Mouse (Mus musculus): ENCODE data around the gene Flii.

DNA sequence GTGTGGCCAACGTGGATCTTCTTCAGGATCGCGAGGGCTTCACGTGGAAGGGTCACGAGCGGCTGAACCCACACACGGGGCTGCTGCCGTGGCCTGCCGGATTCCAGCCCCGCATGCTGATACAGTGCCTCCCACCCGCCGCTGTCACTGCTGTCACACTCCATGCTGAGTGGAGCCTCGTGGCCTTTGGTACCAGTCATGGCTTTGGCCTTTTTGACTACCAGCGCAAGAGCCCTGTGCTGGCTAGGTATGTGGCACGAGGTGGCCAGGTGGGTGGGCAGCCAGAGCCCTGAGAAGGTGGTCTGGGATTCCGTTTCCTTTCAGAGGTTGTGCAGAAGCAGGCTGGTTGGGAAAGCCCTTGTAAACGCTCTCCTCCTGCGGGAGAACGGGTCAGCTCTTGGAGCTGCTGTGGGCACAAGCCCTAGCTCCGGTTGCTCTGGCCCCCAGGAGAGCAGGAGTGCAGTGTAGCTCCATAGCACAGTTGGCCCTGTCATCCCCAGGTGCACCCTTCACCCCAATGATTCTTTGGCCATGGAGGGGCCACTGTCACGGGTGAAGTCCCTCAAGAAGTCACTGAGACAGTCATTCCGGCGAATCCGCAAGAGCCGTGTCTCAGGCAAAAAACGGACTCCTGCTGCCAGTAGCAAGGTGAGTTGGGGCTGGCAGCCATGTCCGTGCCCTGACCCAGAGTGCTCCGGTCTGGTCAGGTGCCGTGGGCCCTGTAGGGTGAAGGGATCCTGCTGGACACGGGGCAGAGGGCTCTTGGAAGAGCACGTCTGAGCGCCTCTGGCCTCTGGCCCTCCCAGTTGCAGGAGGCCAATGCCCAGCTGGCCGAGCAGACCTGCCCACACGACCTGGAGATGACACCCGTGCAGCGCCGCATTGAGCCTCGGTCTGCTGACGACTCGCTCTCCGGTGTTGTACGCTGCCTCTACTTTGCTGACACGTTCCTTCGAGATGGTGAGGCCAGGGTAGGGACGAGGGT lies 17.3 kb downstream of the Flii start:
- TF ChIP-seq CTCF (IDR thresholded peaks at IDR 0.05; ENCODE audit: low read depth, low read length) (no peak), TAL1 (conservative IDR thresholded peaks at IDR 0.05; ENCODE audit: low read depth, low read length) (no peak), GATA1 (IDR thresholded peaks at IDR 0.05; ENCODE audit: borderline replicate concordance, low read length) (no peak), POLR2AphosphoS5 (IDR thresholded peaks at IDR 0.05; ENCODE audit: insufficient replicate concordance, low read depth, low read length) (no peak)

Data from G1E (cell line).